Mouse (Mus musculus) left cerebral cortex, adult 18-20 months (tissue): ENCODE measurements at regions not wholly inside any gene's neighbourhood (a gene's known extent, or its start where the extent isn't known, plus 50 kb on each side); places are given as distances from the start of the nearest gene placed in this dataset.

Source experiments
- DNase-seq, 2 experiments: peaks; one replicate each; pipeline ENCODE4 v3.0.0; 2021 to 2022; ENCODE audit warnings: low spot score in 2 of 2, mixed read lengths in 1 of 2

GRCm38 (mm10) chr17:52448701-52449100 lies 153.8 kb upstream of the Kcnh8 start:
- DNase-seq: no peak

GRCm38 (mm10) chr17:52459303-52459996 lies 143.1 kb upstream of the Kcnh8 start:
- peak in 1 of 2 experiments; percentile 5 for DNase-seq

GRCm38 (mm10) chr17:52459997-52460387 lies 142.5 kb upstream of the Kcnh8 start:
- DNase-seq: no peak

GRCm38 (mm10) chr17:52461264-52461663 lies 141.2 kb upstream of the Kcnh8 start:
- peak in 1 of 2 experiments; percentile 12 for DNase-seq

GRCm38 (mm10) chr17:52461709-52462141 lies 140.8 kb upstream of the Kcnh8 start:
- peak; percentile 59 to 63 for DNase-seq

- no peak for DNase-seq
These were observed 140.1 kb upstream of the Kcnh8 start for GRCm38 (mm10) chr17:52462361-52462760.

GRCm38 (mm10) chr17:52468464-52468863 lies 134.0 kb upstream of the Kcnh8 start:
- no peak for DNase-seq

- DNase-seq: no peak
These were observed 123.0 kb upstream of the Kcnh8 start for GRCm38 (mm10) chr17:52479327-52480086.

GRCm38 (mm10) chr17:52480087-52480638 lies 122.3 kb upstream of the Kcnh8 start:
- no peak for DNase-seq

- DNase-seq: no peak
These were observed 95.7 kb upstream of the Kcnh8 start for GRCm38 (mm10) chr17:52506760-52507159.

GRCm38 (mm10) chr17:52530260-52530659 lies 72.2 kb upstream of the Kcnh8 start:
- DNase-seq: no peak
